Mouse (Mus musculus) kidney, embryonic 14.5 days (tissue): ENCODE data around the gene Cdc14b. TPM values are rescaled to one million over a fixed set of nuclear protein-coding genes. Genes with fewer than 3 reads are reported as not detected.

Source experiments
- ATAC-seq: fragments of 200-750 bp; cut with Nextera tagmentation; 2 replicates; pipeline ENCODE4 v1.8.0; 2017; ENCODE audit warnings: moderate number of reproducible peaks, mild to moderate bottlenecking, moderate TSS enrichment, moderate library complexity; ENCODE audit not compliant: low FRiP score, low TSS enrichment
- H3K27ac ChIP-seq: fragments of 300-500 bp; sonication (generic); 2 replicates; pipeline ENCODE4 v1.5.1; 2014; ENCODE audit warnings: low read depth, mild to moderate bottlenecking, low read length, moderate library complexity, mixed read lengths
- H3K27me3 ChIP-seq: fragments of 300-500 bp; sonication (generic); 2 replicates; pipeline ENCODE4 v1.6.1; 2014; ENCODE audit warnings: mild to moderate bottlenecking, low read length; ENCODE audit not compliant: control insufficient read depth, insufficient read depth
- H3K36me3 ChIP-seq: fragments of 300-500 bp; sonication (generic); 2 replicates; pipeline ENCODE4 v1.6.1; 2014; ENCODE audit warnings: low read length, mixed read lengths; ENCODE audit not compliant: control insufficient read depth, insufficient read depth
- H3K4me1 ChIP-seq: fragments of 300-500 bp; sonication (generic); 2 replicates; pipeline ENCODE4 v1.6.1; 2014; ENCODE audit warnings: low read length, mixed read lengths; ENCODE audit not compliant: control insufficient read depth, insufficient read depth
- H3K4me2 ChIP-seq: fragments of 300-500 bp; sonication (generic); replicated peaks from 2 replicates; pipeline ENCODE4 v1.6.1; 2014; ENCODE audit warnings: low read depth, mild to moderate bottlenecking, low read length
- H3K4me3 ChIP-seq: fragments of 300-500 bp; sonication (generic); 2 replicates; pipeline ENCODE4 v1.5.1; 2014; ENCODE audit warnings: mild to moderate bottlenecking, low read length
- H3K9ac ChIP-seq: fragments of 300-500 bp; sonication (generic); 2 replicates; pipeline ENCODE4 v1.6.1; 2014; ENCODE audit warnings: low read depth, mild to moderate bottlenecking, low read length, moderate library complexity
- H3K9me3 ChIP-seq: fragments of 300-500 bp; sonication (generic); 2 replicates; pipeline ENCODE4 v1.6.1; 2016; ENCODE audit warnings: low read length; ENCODE audit not compliant: control insufficient read depth
- WGBS: fragments of 180-500 bp; shearing (Covaris S2); extraction: QIAGEN DNeasy Blood & Tissue Kit; methylation state at CpG from one replicate; pipeline ENCODE4 v1.1.7; 2014; 5-methylcytosine and 5-hydroxymethylcytosine counted together
- polyA plus RNA-seq: library from polyadenylated mRNA; unstranded; fragments of >200 nt; fragmentation: Nextera tagmentation; extraction: Ambion mirVana; gene quantifications from 2 replicates; pipeline ENCODE4 v1.2.1, GENCODE M21; 2014

Gene Cdc14b
- polyA plus RNA-seq, 1 experiment from 2014 or later: 24.8 TPM

- 71% methylated on average over 4 of the region's 4 CpGs for WGBS
- H3K4me1 ChIP-seq: no peaks in the 10 kb centered on the region
- no peak for ATAC-seq
- no peak overlapping the region for H3K27ac ChIP-seq
- peaks cover 3% of the 10 kb centered on the region; the same call in 1 of the 2 replicates for H3K9me3 ChIP-seq
- H3K27me3 ChIP-seq: no peaks in the 10 kb centered on the region
- H3K4me2 ChIP-seq: no peak overlapping the region
- no peak overlapping the region for H3K9ac ChIP-seq
- H3K4me3 ChIP-seq: no peak overlapping the region
- H3K36me3 ChIP-seq: no peaks in the 10 kb centered on the region
Observed at GRCm38 (mm10) chr13:64286321-64286720, 11.2 kb upstream of the Cdc14b start.

- no peak overlapping the region for H3K27ac ChIP-seq
- no peak overlapping the region for H3K4me3 ChIP-seq
- ATAC-seq: no peak
- H3K4me1 ChIP-seq: no peaks in the 10 kb centered on the region
- H3K27me3 ChIP-seq: no peaks in the 10 kb centered on the region
- no peaks in the 10 kb centered on the region for H3K36me3 ChIP-seq
- no peak overlapping the region for H3K9ac ChIP-seq
- no peak overlapping the region for H3K4me2 ChIP-seq
- WGBS: 95% methylated on average over 2 of the region's 2 CpGs
- H3K9me3 ChIP-seq: peaks cover 3% of the 10 kb centered on the region; the same call in 1 of the 2 replicates
Observed at GRCm38 (mm10) chr13:64284676-64285075, 9.6 kb upstream of the Cdc14b start.

- no peak overlapping the region for H3K4me3 ChIP-seq
- no peak overlapping the region for H3K9ac ChIP-seq
- no peaks in the 10 kb centered on the region for H3K4me1 ChIP-seq
- 82% methylated on average over 5 of the region's 5 CpGs for WGBS
- no peaks in the 10 kb centered on the region for H3K27me3 ChIP-seq
- no peak overlapping the region for H3K27ac ChIP-seq
- ATAC-seq: no peak
- no peaks in the 10 kb centered on the region for H3K36me3 ChIP-seq
- H3K4me2 ChIP-seq: no peak overlapping the region
- H3K9me3 ChIP-seq: peaks cover 3% of the 10 kb centered on the region; the same call in 1 of the 2 replicates
Observed at GRCm38 (mm10) chr13:64280940-64281339, 5.8 kb upstream of the Cdc14b start.

- WGBS: 16% methylated on average over 9 of the region's 9 CpGs
- peak overlapping the region; percentile 99 for H3K4me2 ChIP-seq
Observed at GRCm38 (mm10) chr13:64275754-64276127, 651 bp upstream of the Cdc14b start.

GRCm38 (mm10) chr13:64273891-64274844 is 922 bp downstream of the Cdc14b start:
- under 1% methylated on average over 77 of the region's 95 CpGs for WGBS
- peak; percentile 80 for ATAC-seq

More at GRCm38 (mm10) chr13:64275754-64276127, 651 bp upstream of the Cdc14b start:
- peak overlapping the region; percentile 80 for H3K4me3 ChIP-seq
- H3K4me1 ChIP-seq: no peaks in the 10 kb centered on the region; the same call in 1 of the 2 replicates
- no peak for ATAC-seq
- no peaks in the 10 kb centered on the region for H3K36me3 ChIP-seq
- peak overlapping the region; percentile 71; the same call in 1 of the 2 replicates for H3K9ac ChIP-seq
- H3K27me3 ChIP-seq: no peaks in the 10 kb centered on the region; the same call in 1 of the 2 replicates
- H3K27ac ChIP-seq: no peak overlapping the region
- no peaks in the 10 kb centered on the region for H3K9me3 ChIP-seq

GRCm38 (mm10) chr13:64273352-64273751 is 1.7 kb downstream of the Cdc14b start:
- no peak overlapping the region for H3K9ac ChIP-seq
- no peaks in the 10 kb centered on the region; the same call in 1 of the 2 replicates for H3K27me3 ChIP-seq
- H3K27ac ChIP-seq: no peak overlapping the region
- peak overlapping the region; percentile 80; the same call in 1 of the 2 replicates for H3K4me3 ChIP-seq
- WGBS: 34% methylated on average over 8 of the region's 8 CpGs
- H3K36me3 ChIP-seq: no peaks in the 10 kb centered on the region
- peak overlapping the region; percentile 99 for H3K4me2 ChIP-seq
- H3K9me3 ChIP-seq: no peaks in the 10 kb centered on the region
- H3K4me1 ChIP-seq: no peaks in the 10 kb centered on the region; the same call in 1 of the 2 replicates
- ATAC-seq: no peak

More at GRCm38 (mm10) chr13:64273891-64274844, 922 bp downstream of the Cdc14b start:
- Histone ChIP-seq H3K4me2 (peak overlapping the region; percentile 99), H3K9me3 (no peaks in the 10 kb centered on the region), H3K27me3 (no peaks in the 10 kb centered on the region; the same call in 1 of the 2 replicates), H3K4me1 (no peaks in the 10 kb centered on the region; the same call in 1 of the 2 replicates), H3K4me3 (peak overlapping the region; percentile 80), H3K9ac (peak overlapping the region; percentile 71), H3K36me3 (no peaks in the 10 kb centered on the region), H3K27ac (no peak overlapping the region)

- no peaks in the 10 kb centered on the region for H3K27me3 ChIP-seq
- H3K4me1 ChIP-seq: peaks cover 4% of the 10 kb centered on the region; the same call in 1 of the 2 replicates
- WGBS: 44% methylated on average over 4 of the region's 4 CpGs
- no peaks in the 10 kb centered on the region for H3K9me3 ChIP-seq
- H3K4me2 ChIP-seq: no peak overlapping the region
- H3K36me3 ChIP-seq: no peaks in the 10 kb centered on the region
- ATAC-seq: no peak
- H3K27ac ChIP-seq: no peak overlapping the region
- no peak overlapping the region for H3K4me3 ChIP-seq
- no peak overlapping the region for H3K9ac ChIP-seq
Observed at GRCm38 (mm10) chr13:64268384-64268783, 6.7 kb downstream of the Cdc14b start.

- Histone ChIP-seq H3K4me3 (no peak overlapping the region), H3K4me1 (peaks cover 4% of the 10 kb centered on the region; the same call in 1 of the 2 replicates), H3K27ac (no peak overlapping the region), H3K9me3 (no peaks in the 10 kb centered on the region), H3K36me3 (no peaks in the 10 kb centered on the region), H3K4me2 (no peak overlapping the region), H3K27me3 (no peaks in the 10 kb centered on the region), H3K9ac (no peak overlapping the region)
- ATAC-seq: peak; percentile 73; the same call in 1 of the 2 replicates
- WGBS: 9% methylated on average over 9 of the region's 9 CpGs
Observed at GRCm38 (mm10) chr13:64267151-64267550, 7.9 kb downstream of the Cdc14b start.

- ATAC-seq: no peak
- Histone ChIP-seq H3K27ac (no peak overlapping the region), H3K9me3 (no peaks in the 10 kb centered on the region), H3K36me3 (no peaks in the 10 kb centered on the region), H3K27me3 (no peaks in the 10 kb centered on the region), H3K9ac (no peak overlapping the region), H3K4me2 (no peak overlapping the region), H3K4me3 (no peak overlapping the region), H3K4me1 (peaks cover 4% of the 10 kb centered on the region; the same call in 1 of the 2 replicates)
- WGBS: 86% methylated on average over 6 of the region's 6 CpGs
Observed at GRCm38 (mm10) chr13:64264586-64264985, 10.5 kb downstream of the Cdc14b start.
